Mouse (Mus musculus): ENCODE results near the gene Ceacam20.
"Not testable (repeated sequence)": the region's sequence is repeated elsewhere in the genome, so short reads cannot be mapped to it uniquely, and the experiment has no call there.

Gene Ceacam20

DNA sequence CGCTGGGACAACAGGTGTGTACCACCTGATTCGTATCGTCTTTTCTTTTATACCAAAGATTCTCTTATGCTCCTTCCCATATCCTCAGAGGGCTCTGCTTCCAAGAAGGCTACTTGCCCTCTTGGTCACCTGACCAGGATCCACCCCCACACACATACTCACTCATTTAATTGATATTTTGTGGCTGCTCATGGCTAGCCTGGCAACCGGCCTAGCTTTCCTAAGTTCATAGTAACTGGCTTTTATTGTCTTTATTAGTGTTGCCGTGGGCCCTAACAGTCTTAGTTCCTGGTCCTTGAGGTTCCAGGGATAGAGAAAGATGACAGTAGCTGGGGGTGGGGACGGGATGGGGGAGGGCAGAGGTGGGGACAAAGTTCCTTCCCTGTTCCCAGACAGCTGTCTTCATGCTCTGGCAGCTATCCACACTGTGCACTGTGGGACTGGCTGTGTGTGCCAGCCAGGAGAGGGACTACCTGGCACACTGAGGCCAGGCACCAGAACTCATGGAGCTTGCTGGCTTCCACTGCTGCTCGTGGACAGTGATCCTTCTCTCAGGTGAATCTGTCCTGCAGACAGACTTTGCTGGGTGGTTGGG is at the start of gene Ceacam20:
Gene Ceacam20 (plus strand): TSS at position 428 of the 595 bp plus-strand sequence.
- DNase-seq (ENCODE audit: low read depth, low spot score), result no peak

DNA sequence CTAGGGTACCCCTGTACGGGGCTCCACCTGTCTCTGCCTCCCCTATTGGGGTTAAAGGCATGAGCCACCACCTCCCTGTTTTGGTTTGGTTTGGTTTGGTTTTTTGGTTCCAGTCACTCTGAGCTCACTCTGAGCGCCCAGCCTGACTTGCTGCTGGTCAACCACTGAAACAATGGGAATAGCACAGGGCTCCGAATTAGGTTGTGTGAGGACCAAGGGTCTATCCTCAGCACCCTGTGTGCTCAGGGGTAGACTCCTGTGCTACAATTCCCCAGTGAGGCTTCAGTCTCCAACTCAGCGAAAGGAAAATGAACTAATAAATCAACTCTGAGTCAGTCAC is 45.1 kb upstream of the Ceacam20 start:
- no peak for DNase-seq (ENCODE audit: low read depth, low spot score)

GRCm38 (mm10) chr7:19920506-19921261 is 44.5 kb upstream of the Ceacam20 start, which contains the start of gene Pvr:
Gene Pvr, minus strand, starts transcription at chr7:19921160.
- DNase-seq (ENCODE audit: low read depth, low spot score), result peak; percentile 94

GRCm38 (mm10) chr7:19923354-19923753 is 41.9 kb upstream of the Ceacam20 start:
- DNase-seq (ENCODE audit: low read depth, low spot score), result no peak

- DNase-seq (ENCODE audit: low read depth, low spot score), result peak; percentile 80
Measured at GRCm38 (mm10) chr7:19923797-19924196, 41.4 kb upstream of the Ceacam20 start.

DNA sequence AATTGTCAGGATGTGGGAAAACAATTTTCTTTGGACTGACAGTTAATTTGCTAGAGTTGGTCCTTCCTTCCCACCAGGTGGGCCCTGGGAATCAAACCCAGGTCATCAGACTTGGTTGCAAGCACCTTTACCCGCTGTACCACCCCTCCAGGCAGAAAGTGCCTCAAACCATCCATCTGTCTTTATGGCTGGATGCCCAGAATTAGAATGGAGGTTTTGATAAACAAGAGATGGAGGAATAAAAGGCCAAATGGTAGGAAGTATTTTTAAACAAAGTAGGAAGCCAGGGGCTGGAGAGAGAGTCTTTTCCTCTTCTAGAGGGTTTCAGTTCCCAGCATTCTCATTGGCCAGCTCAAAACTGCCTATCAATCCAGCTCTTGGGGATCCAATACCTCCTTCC is 39.8 kb upstream of the Ceacam20 start:
- DNase-seq (ENCODE audit: low read depth, low spot score), result no peak

- DNase-seq (ENCODE audit: low read depth, low spot score), result no peak
Measured at GRCm38 (mm10) chr7:19926849-19927480, 38.2 kb upstream of the Ceacam20 start.

DNA sequence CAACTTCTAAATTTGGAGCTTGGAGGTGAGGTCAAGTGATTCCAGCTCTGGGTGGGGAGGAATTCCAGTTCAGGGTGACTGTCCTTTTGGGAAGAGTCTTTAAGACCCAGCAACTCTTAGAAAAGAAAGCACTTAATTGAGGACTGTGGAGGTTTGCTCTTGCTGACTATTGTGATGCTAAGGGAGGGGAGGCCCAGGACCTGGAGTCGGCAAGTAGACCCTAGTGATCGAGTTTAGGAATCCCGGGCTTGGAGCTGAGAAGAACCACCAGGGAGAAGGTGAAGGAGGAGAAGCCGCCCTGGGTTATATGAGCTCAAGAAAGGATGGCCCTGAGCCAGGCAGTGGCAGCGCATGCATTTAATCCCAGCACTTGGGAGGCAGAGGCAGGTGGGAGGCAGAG is 36.7 kb upstream of the Ceacam20 start:
- DNase-seq (ENCODE audit: low read depth, low spot score), result peak; percentile 89

DNA sequence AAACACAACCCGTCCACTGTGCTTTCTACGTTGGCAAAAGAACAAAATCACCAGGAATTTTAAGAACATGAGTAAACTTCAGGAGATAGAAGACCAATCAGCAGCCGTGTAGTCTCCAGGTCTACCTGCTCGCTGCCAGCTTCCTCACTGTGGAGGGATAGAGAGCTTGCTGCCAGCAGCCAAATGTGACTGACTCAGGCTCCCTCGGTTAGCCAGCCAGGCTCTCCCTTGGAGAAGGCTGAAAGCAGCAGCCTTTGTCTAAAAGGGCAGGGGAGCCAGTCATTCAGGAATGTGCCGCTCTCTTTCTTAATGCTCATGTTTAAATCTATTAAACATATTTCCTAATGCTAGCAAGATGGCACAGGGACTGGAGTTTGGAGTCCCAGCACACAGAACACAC is 34.7 kb upstream of the Ceacam20 start:
- not testable (repeated sequence) for DNase-seq (ENCODE audit: low read depth, low spot score)

- DNase-seq (ENCODE audit: low read depth, low spot score), result peak; percentile 56
Measured at GRCm38 (mm10) chr7:19932133-19932876, 32.9 kb upstream of the Ceacam20 start.

DNA sequence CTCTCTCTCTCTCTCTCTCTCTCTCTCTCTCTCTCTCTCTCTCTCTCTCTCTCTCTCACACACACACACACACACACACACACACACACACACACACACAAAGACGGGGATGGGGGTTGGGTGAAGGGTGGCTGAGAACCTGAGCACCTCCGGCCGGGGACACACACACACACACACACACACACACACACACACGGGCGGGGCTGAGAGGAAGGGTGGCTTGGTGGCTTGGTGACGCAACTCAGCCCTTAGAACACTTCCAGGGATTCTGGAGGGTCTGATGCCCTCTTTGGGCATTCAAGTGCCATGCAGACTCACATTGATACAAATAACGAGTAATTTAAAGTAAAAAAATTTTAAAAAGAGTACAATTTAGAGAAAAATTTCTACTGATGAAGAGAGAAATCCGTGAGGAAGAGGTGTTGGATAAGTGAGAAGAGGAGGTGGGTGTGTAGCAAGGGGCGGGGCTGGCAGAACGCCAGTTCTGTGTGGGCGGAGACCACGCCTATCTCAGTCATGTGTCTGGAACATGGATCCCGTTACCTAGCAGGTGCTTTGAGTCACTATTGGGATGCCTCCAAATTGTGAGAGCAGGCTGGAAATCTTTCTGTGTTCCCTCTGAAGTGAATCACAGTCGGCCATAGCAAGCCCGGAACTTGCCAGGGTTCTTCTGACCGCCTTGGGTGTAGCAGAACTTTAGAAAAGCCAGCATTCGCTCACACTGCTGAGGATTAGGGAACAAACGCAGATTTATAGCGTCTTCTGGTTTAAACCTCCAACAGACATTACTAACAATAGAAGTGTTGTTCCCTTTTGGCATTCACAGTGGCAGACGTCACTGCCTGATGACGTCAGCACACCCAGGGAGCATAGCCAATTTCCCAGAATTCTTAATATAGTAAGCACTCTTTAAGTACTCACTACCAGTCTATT is 32.1 kb upstream of the Ceacam20 start:
- peak; percentile 90 for DNase-seq (ENCODE audit: low read depth, low spot score)

DNA sequence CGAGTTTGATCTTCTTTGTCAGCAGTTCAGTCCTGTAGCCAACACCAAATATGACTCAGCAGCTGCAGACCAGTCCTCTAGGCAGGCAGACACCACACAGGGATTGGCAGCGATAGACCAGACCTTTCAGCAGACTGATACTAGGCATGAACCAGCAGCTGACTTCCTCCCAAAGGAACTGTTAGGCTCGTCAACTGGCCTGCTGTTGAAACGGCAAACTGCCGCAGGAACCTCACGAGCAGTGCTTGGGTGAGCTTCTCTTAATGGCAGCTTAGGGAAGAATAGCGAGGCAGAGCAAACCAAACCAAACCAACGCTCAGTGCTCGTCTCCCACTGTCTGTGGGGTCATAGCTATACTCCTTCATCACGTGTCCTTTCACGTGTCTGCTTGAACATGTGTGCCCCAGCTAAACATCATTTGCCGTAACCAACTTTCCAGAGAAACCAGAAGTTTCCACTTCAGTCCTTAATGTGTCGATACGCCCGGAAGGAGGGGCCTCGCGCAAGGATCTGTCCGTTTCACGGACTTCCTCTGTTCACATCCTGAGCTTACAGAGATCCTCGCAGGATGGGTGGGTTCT is 30.0 kb upstream of the Ceacam20 start:
- DNase-seq (ENCODE audit: low read depth, low spot score), result peak; percentile 45

DNA sequence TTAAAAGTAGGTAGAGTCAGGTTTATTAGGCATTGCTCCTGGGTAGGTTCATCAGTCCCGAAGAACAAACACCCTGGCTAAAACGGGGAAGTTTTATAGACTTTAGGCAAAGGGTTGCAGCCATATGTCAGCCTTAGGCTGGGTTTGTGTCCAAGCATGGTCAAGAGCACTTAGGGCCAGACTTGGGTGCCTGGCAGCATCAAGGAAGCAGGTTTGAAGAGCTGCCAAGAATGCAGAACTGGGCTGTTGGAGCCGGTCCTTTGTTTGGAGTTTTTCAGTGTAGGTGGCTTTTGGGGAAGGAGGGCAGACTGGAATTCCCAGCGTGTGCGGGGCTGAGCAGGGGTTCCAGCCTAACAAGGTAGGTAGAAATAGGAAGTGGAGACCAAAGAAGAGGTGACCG is 29.3 kb upstream of the Ceacam20 start:
- DNase-seq (ENCODE audit: low read depth, low spot score), result peak; percentile 49

DNA sequence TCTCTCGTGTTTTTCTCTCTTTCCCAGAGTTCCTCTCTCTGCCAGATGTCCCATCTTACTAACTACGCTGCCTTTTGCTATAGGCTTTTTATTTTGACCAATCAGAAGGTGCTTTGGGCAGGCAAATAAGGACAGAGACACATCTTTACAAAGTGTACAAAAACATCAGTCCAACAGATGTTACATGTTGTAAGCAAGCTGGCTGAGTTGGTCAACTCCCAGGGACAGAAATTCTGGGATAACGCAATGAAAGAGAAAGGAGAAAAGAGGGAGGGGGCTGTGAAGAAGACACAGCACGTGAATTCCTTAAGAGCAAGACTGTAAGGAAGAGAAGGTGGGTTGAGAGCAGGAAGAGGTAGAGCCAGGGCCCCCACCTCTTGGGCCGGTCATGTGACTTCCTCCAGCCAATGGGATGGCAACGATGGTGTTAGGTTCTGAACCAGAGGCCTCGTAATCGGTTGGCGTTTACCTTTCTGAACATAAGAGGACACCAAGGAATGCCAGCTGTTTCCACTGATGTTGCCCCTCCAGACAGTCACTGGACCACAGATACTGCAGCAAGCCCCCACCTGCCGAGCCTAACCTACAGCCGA is 27.9 kb upstream of the Ceacam20 start:
- peak; percentile 84 for DNase-seq (ENCODE audit: low read depth, low spot score)

- DNase-seq (ENCODE audit: low read depth, low spot score), result no peak
Measured at GRCm38 (mm10) chr7:19939555-19940235, 25.5 kb upstream of the Ceacam20 start.

DNA sequence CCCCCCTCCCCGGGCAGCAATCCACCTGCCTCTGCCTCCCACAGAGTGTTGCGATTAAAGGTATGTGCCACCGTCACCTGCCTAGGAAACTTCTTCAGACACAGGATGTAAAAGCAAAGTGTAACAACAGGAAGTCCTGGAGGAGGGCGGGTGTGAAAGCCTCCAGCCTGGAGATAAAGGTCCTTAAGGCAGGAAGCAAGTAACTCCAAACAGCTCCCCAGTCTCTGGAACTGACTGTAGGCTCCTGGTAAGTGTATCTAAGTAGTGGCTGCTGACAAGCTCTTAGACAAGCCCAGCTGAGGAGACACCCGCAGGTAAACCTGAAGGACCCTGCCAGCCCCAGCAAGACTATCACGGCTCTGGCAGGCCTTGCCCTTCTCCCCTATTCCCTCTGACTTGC is 25.0 kb upstream of the Ceacam20 start:
- no peak for DNase-seq (ENCODE audit: low read depth, low spot score)

DNA sequence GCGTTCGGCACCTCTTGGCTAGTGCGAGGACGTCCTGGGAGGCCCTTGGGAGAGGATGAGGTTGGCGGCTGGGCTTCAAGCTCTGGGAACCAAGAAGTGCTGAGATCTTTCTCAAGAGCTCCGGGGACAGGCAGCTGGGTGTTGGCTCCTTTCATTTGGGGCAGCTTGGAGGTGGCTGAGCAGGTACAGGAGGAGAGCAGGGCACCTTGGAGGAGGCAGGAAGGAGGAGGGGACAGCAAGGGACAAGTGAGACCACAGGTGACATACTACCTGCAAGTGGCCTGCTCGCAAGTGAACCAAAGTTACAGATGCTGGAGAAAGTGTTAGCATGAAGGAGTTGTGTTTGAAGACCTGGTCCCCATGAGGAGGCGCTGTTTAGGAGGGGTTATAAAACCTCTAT is 20.5 kb upstream of the Ceacam20 start:
- no peak for DNase-seq (ENCODE audit: low read depth, low spot score)

DNA sequence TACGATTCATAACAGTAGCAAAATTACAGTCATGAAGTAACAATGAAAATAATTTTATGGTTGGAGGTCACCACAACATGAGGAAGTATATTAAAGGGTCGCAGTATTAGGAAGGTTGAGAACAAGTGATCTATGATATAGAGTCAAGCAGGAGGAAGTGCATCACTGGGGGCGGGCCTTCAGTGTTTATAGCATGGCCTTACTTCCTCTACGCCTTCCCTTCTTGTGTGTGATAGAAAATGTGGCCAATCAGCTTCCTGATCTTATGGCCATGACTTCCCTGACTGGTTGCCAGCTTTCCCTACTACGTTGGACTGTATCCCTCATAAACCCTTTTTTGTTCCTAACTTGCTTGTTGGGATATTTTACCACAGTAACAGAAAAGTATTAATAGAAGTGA is 20.0 kb upstream of the Ceacam20 start:
- DNase-seq (ENCODE audit: low read depth, low spot score), result no peak

- DNase-seq (ENCODE audit: low read depth, low spot score), result no peak
Measured at GRCm38 (mm10) chr7:19945821-19946515, 19.2 kb upstream of the Ceacam20 start.

Measured in ZHBTc4 (cell line).